Mouse (Mus musculus) brown adipose tissue, adult 24 weeks (tissue): Measurements from ENCODE around the gene Fam221a. TPM values are rescaled to one million over a fixed set of nuclear protein-coding genes. Genes with fewer than 3 reads are reported as not detected.

Experiments used
- polyA plus RNA-seq: library from polyadenylated mRNA; stranded (reverse); fragments of >200 nt; gene quantifications from 2 replicates; pipeline ENCODE4 v1.2.4, GENCODE M21; 2012; ENCODE audit not compliant: missing spikeins, insufficient read depth, insufficient read length

Fam221a gene
- polyA plus RNA-seq, 1 experiment: not detected

Other genes with a start within 250 kb of the Fam221a start
- not detected in 2 replicates for gene Igf2bp3, start 152.8 kb upstream of the Fam221a start, polyA plus RNA-seq
- gene Tra2a, start 103.7 kb upstream of the Fam221a start, polyA plus RNA-seq: 27.9 and 49.0 TPM in 2 replicates
- 1.1 and 1.9 TPM in 2 replicates for gene Ccdc126, start 48.5 kb upstream of the Fam221a start, polyA plus RNA-seq
- gene Stk31, start 27.9 kb downstream of the Fam221a start, polyA plus RNA-seq: not detected in 2 replicates